Mouse (Mus musculus): ENCODE results near the gene Agrn. TPM values are rescaled to one million over a fixed set of nuclear protein-coding genes. Genes with fewer than 3 reads are reported as not detected.

The Agrn gene
- polyA plus RNA-seq, 1 experiment from 2014 or later: 16.1 TPM

- no peak overlapping the region for H3K27ac ChIP-seq
- WGBS (ENCODE audit: insufficient replicate concordance): 61% methylated on average over 12 of the region's 12 CpGs
- ATAC-seq: no peak
- H3K4me3 ChIP-seq: no peak overlapping the region
- peaks cover 9% of the 10 kb centered on the region; the same call in 1 of the 2 replicates for H3K9me3 ChIP-seq (replicated peaks)
- H3K9ac ChIP-seq: no peak overlapping the region
- H3K4me2 ChIP-seq: no peak overlapping the region
- 0 out of 2 replicates have a peak, but pooled peaks cover 2% of the 10 kb centered on the region for H3K4me1 ChIP-seq
- no peaks in the 10 kb centered on the region for H3K27me3 ChIP-seq (replicated peaks)
- H3K36me3 ChIP-seq: no peaks in the 10 kb centered on the region
Measured at GRCm38 (mm10) chr4:156133943-156134605, 63.2 kb downstream of the Agrn start.

GRCm38 (mm10) chr4:156133334-156133733 is 64.0 kb downstream of the Agrn start:
- Histone ChIP-seq H3K27me3 (replicated peaks) (no peaks in the 10 kb centered on the region), H3K27ac (no peak overlapping the region), H3K4me1 (0 out of 2 replicates have a peak, but pooled peaks cover 2% of the 10 kb centered on the region), H3K4me3 (no peak overlapping the region), H3K36me3 (no peaks in the 10 kb centered on the region), H3K9me3 (replicated peaks) (peaks cover 3% of the 10 kb centered on the region; the same call in 1 of the 2 replicates), H3K4me2 (no peak overlapping the region), H3K9ac (no peak overlapping the region)
- ATAC-seq: no peak
- 57% methylated on average over 5 of the region's 5 CpGs for WGBS (ENCODE audit: insufficient replicate concordance)

GRCm38 (mm10) chr4:156130940-156131339 is 66.3 kb downstream of the Agrn start:
- no peak overlapping the region for H3K4me2 ChIP-seq
- peaks cover 10% of the 10 kb centered on the region for H3K4me1 ChIP-seq
- 71% methylated on average over 10 of the region's 10 CpGs for WGBS (ENCODE audit: insufficient replicate concordance)
- H3K27me3 ChIP-seq (replicated peaks): no peaks in the 10 kb centered on the region
- H3K9me3 ChIP-seq (replicated peaks): no peaks in the 10 kb centered on the region
- no peak overlapping the region for H3K4me3 ChIP-seq
- ATAC-seq: no peak
- no peak overlapping the region for H3K9ac ChIP-seq
- H3K36me3 ChIP-seq: peaks cover 14% of the 10 kb centered on the region
- no peak overlapping the region for H3K27ac ChIP-seq

- Histone ChIP-seq H3K4me1 (peaks cover 10% of the 10 kb centered on the region), H3K27me3 (replicated peaks) (no peaks in the 10 kb centered on the region), H3K4me2 (no peak within 1 kb of the TSS), H3K9ac (no peak within 1 kb of the TSS), H3K4me3 (no peak within 1 kb of the TSS), H3K36me3 (peaks cover 19% of the 10 kb centered on the region), H3K9me3 (replicated peaks) (no peaks in the 10 kb centered on the region), H3K27ac (no peak within 1 kb of the TSS)
- 79% methylated on average over 15 of the region's 15 CpGs for WGBS (ENCODE audit: insufficient replicate concordance)
- no peak for ATAC-seq
Measured at GRCm38 (mm10) chr4:156130436-156130835, 66.9 kb downstream of the Agrn start, which contains the start of gene Rnf223. Rnf223 (plus strand) TSS chr4:156130513.

GRCm38 (mm10) chr4:156128746-156129145 is 68.5 kb downstream of the Agrn start:
- H3K4me3 ChIP-seq: no peak overlapping the region
- WGBS (ENCODE audit: insufficient replicate concordance): 72% methylated on average over 5 of the region's 5 CpGs
- no peak overlapping the region for H3K27ac ChIP-seq
- H3K36me3 ChIP-seq: peaks cover 36% of the 10 kb centered on the region
- H3K4me2 ChIP-seq: no peak overlapping the region
- ATAC-seq: no peak
- H3K9ac ChIP-seq: no peak overlapping the region
- H3K4me1 ChIP-seq: peaks cover 19% of the 10 kb centered on the region
- H3K27me3 ChIP-seq (replicated peaks): no peaks in the 10 kb centered on the region
- H3K9me3 ChIP-seq (replicated peaks): no peaks in the 10 kb centered on the region

GRCm38 (mm10) chr4:156126841-156127240 is 70.4 kb downstream of the Agrn start:
- no peaks in the 10 kb centered on the region for H3K9me3 ChIP-seq (replicated peaks)
- 0 out of 2 replicates have a peak overlapping the region, but pooled peaks have one; percentile 4 for H3K9ac ChIP-seq
- WGBS (ENCODE audit: insufficient replicate concordance): 71% methylated on average over 7 of the region's 7 CpGs
- no peak overlapping the region for H3K27ac ChIP-seq
- no peak overlapping the region for H3K4me3 ChIP-seq
- H3K27me3 ChIP-seq (replicated peaks): no peaks in the 10 kb centered on the region
- H3K4me2 ChIP-seq: no peak overlapping the region
- peaks cover 17% of the 10 kb centered on the region for H3K4me1 ChIP-seq
- ATAC-seq: peak; percentile 25; the same call in 1 of the 2 replicates
- peaks cover 55% of the 10 kb centered on the region for H3K36me3 ChIP-seq

- no peak for ATAC-seq
- no peak overlapping the region for H3K4me2 ChIP-seq
- 84% methylated on average over 6 of the region's 6 CpGs for WGBS (ENCODE audit: insufficient replicate concordance)
- H3K9me3 ChIP-seq (replicated peaks): no peaks in the 10 kb centered on the region
- no peak overlapping the region for H3K9ac ChIP-seq
- H3K4me1 ChIP-seq: peaks cover 17% of the 10 kb centered on the region
- H3K27ac ChIP-seq: no peak overlapping the region
- peaks cover 69% of the 10 kb centered on the region for H3K36me3 ChIP-seq
- H3K27me3 ChIP-seq (replicated peaks): no peaks in the 10 kb centered on the region
- no peak overlapping the region for H3K4me3 ChIP-seq
Measured at GRCm38 (mm10) chr4:156125393-156125792, 71.9 kb downstream of the Agrn start.

GRCm38 (mm10) chr4:156124077-156124476 is 73.2 kb downstream of the Agrn start:
- Histone ChIP-seq H3K27ac (no peak overlapping the region), H3K4me1 (peaks cover 17% of the 10 kb centered on the region), H3K36me3 (peaks cover 82% of the 10 kb centered on the region), H3K9me3 (replicated peaks) (no peaks in the 10 kb centered on the region), H3K4me3 (no peak overlapping the region), H3K4me2 (no peak overlapping the region), H3K27me3 (replicated peaks) (no peaks in the 10 kb centered on the region), H3K9ac (no peak overlapping the region)
- WGBS (ENCODE audit: insufficient replicate concordance): 88% methylated on average over 7 of the region's 7 CpGs
- ATAC-seq: no peak

Small RNA genes lying within 50 kb of the gene (microRNA-seq; reads per million reads assigned to microRNA genes)
- gene Mir7658: 3.2 reads per million

Other genes with a start within 250 kb of the Agrn start
- gene C1qtnf12, start 235.2 kb downstream of the Agrn start, polyA plus RNA-seq (2016; fragmentation: Nextera tagmentation; extraction: Ambion mirVana): 45.0 and 48.8 TPM in 2 replicates
- 8.2 and 8.7 TPM in 2 replicates for gene B3galt6, start 204.8 kb downstream of the Agrn start, polyA plus RNA-seq (2016; fragmentation: Nextera tagmentation; extraction: Ambion mirVana)
- 93.4 and 93.9 TPM in 2 replicates for gene Sdf4, start 204.6 kb downstream of the Agrn start, polyA plus RNA-seq (2016; fragmentation: Nextera tagmentation; extraction: Ambion mirVana)
- gene Tnfrsf4, start 183.6 kb downstream of the Agrn start, polyA plus RNA-seq (2016; fragmentation: Nextera tagmentation; extraction: Ambion mirVana): 0.39 and 0.60 TPM in 2 replicates
- 0.77 and 0.99 TPM in 2 replicates for gene Tnfrsf18, start 171.3 kb downstream of the Agrn start, polyA plus RNA-seq (2016; fragmentation: Nextera tagmentation; extraction: Ambion mirVana)
- gene Ttll10, start 138.1 kb downstream of the Agrn start, polyA plus RNA-seq (2016; fragmentation: Nextera tagmentation; extraction: Ambion mirVana): 0.07 and 0.15 TPM in 2 replicates
- gene 9430015G10Rik, start 87.5 kb downstream of the Agrn start, polyA plus RNA-seq (2016; fragmentation: Nextera tagmentation; extraction: Ambion mirVana): 19.6 and 20.3 TPM in 2 replicates
- gene Rnf223, start 67.0 kb downstream of the Agrn start, polyA plus RNA-seq (2016; fragmentation: Nextera tagmentation; extraction: Ambion mirVana): 0.06 and 0.19 TPM in 2 replicates
- gene Isg15, start 3.3 kb upstream of the Agrn start, polyA plus RNA-seq (2016; fragmentation: Nextera tagmentation; extraction: Ambion mirVana): 2.6 and 3.2 TPM in 2 replicates
- 1.3 and 1.4 TPM in 2 replicates for gene AW011738, start 5.8 kb upstream of the Agrn start, polyA plus RNA-seq (2016; fragmentation: Nextera tagmentation; extraction: Ambion mirVana)
- 0.12 TPM in 2 replicates for gene Perm1, start 18.4 kb upstream of the Agrn start, polyA plus RNA-seq (2016; fragmentation: Nextera tagmentation; extraction: Ambion mirVana)
- 7.2 TPM in 2 replicates for gene Plekhn1, start 37.4 kb upstream of the Agrn start, polyA plus RNA-seq (2016; fragmentation: Nextera tagmentation; extraction: Ambion mirVana)
- 125 and 130 TPM in 2 replicates for gene Noc2l, start 38.5 kb upstream of the Agrn start, polyA plus RNA-seq (2016; fragmentation: Nextera tagmentation; extraction: Ambion mirVana)
- gene Samd11, start 58.2 kb upstream of the Agrn start, polyA plus RNA-seq (2016; fragmentation: Nextera tagmentation; extraction: Ambion mirVana): 26.8 and 28.4 TPM in 2 replicates
- not detected in 2 replicates for gene Vmn2r-ps159, start 133.6 kb upstream of the Agrn start, polyA plus RNA-seq (2016; fragmentation: Nextera tagmentation; extraction: Ambion mirVana)

Data from liver, embryonic 12.5 days (tissue).